Mouse (Mus musculus): ENCODE measurements around the gene Fsd2. TPM values are rescaled to one million over a fixed set of nuclear protein-coding genes. Genes with fewer than 3 reads are reported as not detected.

The Fsd2 gene
- total and polyA plus RNA-seq, 2 experiments from 2014 or later: 93.7 to 99.0 TPM

DNA sequence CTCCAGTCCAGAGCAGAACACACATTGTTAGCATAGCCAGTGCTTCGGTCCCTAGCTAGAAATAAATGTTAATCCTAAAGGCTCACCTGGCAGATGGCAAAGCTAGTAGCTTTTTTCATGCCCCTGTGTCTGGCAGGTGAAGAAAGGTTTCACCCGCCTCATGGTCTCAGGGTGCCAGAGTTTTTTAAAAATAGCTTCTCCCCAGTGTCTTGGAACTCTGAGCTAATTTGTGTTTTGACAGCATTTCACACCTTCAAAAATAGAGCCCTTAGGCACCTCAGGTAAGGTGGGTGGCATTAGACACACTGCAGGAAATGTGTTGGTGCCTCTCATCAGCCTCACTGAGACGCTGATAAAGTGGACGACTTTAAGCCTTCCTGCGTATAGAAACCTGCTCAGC is 28.3 kb upstream of the Fsd2 start:
- WGBS: 46% methylated on average over 5 of the region's 5 CpGs
- H3K36me3 ChIP-seq (replicated peaks; ENCODE audit: control insufficient read depth, insufficient read depth, low read length): peaks cover 92% of the 10 kb centered on the region
- ATAC-seq (ENCODE audit: insufficient read depth, low read depth): no peak

DNA sequence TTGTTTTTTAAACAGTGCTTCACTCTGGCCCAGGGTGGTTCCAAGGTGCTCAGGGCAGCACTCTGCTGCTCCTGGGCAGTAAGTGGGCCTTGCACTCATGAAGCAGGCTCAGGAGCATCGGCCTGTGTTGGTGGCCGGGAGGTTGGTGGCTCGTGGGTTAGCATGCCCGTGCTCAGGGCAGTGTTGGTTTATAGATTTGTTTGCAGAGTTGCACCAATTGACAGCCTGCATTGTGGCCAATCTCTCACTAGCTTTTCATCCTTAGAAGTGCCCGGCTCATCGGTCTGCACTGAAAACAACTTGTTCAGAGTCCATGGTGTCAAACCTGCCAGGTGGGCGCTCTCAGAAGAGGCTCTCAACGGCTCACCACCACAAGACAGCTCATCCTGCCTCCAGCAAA is 26.6 kb upstream of the Fsd2 start:
- no peaks in the 10 kb centered on the region for H3K4me1 ChIP-seq (ENCODE audit: control insufficient read depth, insufficient read depth)
- H3K27ac ChIP-seq (ENCODE audit: low read depth): no peak overlapping the region
- H3K9me3 ChIP-seq (replicated peaks; ENCODE audit: control insufficient read depth, low read length): no peaks in the 10 kb centered on the region
- H3K4me3 ChIP-seq (ENCODE audit: low read depth, low read length): no peak overlapping the region
- no peak overlapping the region for H3K9ac ChIP-seq (replicated peaks; ENCODE audit: low read depth, low read length)
- peaks cover 94% of the 10 kb centered on the region for H3K36me3 ChIP-seq (replicated peaks; ENCODE audit: control insufficient read depth, insufficient read depth, low read length)
- ATAC-seq (ENCODE audit: insufficient read depth, low read depth) (no peak), DNase-seq (ENCODE audit: low spot score) (no peak)
- no peak overlapping the region for H3K4me2 ChIP-seq (ENCODE audit: low read depth, low read length)
- no peak for TF ChIP-seq CTCF (IDR thresholded peaks at IDR 0.05; ENCODE audit: low read depth)
- TF ChIP-seq EP300 (IDR thresholded peaks at IDR 0.05; ENCODE audit: low read depth): no peak
- no peaks in the 10 kb centered on the region for H3K27me3 ChIP-seq (ENCODE audit: control insufficient read depth, insufficient read depth, low read length)
- 84% methylated on average over 8 of the region's 8 CpGs for WGBS

More for the DNA sequence above, 28.3 kb upstream of the Fsd2 start:
- TF ChIP-seq EP300 (IDR thresholded peaks at IDR 0.05; ENCODE audit: low read depth) (no peak), CTCF (IDR thresholded peaks at IDR 0.05; ENCODE audit: low read depth) (no peak)
- Histone ChIP-seq H3K4me2 (ENCODE audit: low read depth, low read length) (no peak overlapping the region), H3K4me1 (ENCODE audit: control insufficient read depth, insufficient read depth) (no peaks in the 10 kb centered on the region), H3K27me3 (ENCODE audit: control insufficient read depth, insufficient read depth, low read length) (no peaks in the 10 kb centered on the region), H3K9me3 (replicated peaks; ENCODE audit: control insufficient read depth, low read length) (no peaks in the 10 kb centered on the region), H3K27ac (ENCODE audit: low read depth) (no peak overlapping the region), H3K4me3 (ENCODE audit: low read depth, low read length) (no peak overlapping the region), H3K9ac (replicated peaks; ENCODE audit: low read depth, low read length) (no peak overlapping the region)
- no peak for DNase-seq (ENCODE audit: low spot score)

DNA sequence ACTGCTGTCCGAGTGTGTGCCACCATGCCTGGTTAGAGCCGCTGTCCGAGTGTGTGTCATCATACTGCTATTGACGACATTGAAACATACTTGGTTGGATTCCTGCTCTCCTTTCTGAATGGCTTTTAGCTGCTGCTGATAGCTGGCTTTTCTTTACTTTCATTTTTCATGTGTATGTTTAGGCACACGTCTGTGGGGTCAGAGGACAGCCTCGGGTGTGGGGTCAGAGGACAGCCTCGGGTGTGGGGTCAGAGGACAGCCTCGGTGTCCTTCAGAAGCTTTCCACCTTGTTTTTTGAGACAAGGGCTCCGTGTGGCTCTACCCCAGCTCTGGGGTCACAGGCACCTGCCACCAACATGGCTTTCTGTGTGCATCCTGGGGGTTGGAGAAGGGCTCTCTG is 25.9 kb upstream of the Fsd2 start:
- DNase-seq (ENCODE audit: low spot score): no peak
- no peak for ATAC-seq (ENCODE audit: insufficient read depth, low read depth)
- Histone ChIP-seq H3K27me3 (ENCODE audit: control insufficient read depth, insufficient read depth, low read length) (no peaks in the 10 kb centered on the region), H3K9ac (replicated peaks; ENCODE audit: low read depth, low read length) (no peak overlapping the region), H3K36me3 (replicated peaks; ENCODE audit: control insufficient read depth, insufficient read depth, low read length) (peaks cover 94% of the 10 kb centered on the region), H3K4me2 (ENCODE audit: low read depth, low read length) (no peak overlapping the region), H3K4me1 (ENCODE audit: control insufficient read depth, insufficient read depth) (no peaks in the 10 kb centered on the region), H3K27ac (ENCODE audit: low read depth) (no peak overlapping the region), H3K9me3 (replicated peaks; ENCODE audit: control insufficient read depth, low read length) (no peaks in the 10 kb centered on the region), H3K4me3 (ENCODE audit: low read depth, low read length) (no peak overlapping the region)
- TF ChIP-seq EP300 (IDR thresholded peaks at IDR 0.05; ENCODE audit: low read depth) (no peak), CTCF (IDR thresholded peaks at IDR 0.05; ENCODE audit: low read depth) (no peak)
- WGBS: 86% methylated on average over 9 of the region's 9 CpGs

DNA sequence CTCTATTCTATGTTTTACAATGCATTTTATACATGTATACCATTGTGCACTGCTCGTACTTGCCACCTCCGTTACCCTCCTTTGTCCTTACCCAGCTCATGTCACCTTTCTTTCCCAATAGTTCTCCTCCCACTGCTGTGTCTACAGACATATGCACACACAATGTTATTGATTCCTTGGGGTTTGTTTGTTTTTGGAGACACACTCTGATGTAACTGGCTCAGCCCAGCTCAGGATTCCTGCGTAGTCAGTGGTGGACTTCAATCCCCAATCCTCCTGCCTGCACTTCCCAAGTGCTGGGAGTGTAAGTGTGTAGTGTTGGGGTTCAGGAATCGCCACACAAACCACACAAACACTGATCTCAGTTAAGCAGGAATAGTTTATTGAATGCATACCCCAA is 20.5 kb upstream of the Fsd2 start:
- TF ChIP-seq EP300 (IDR thresholded peaks at IDR 0.05; ENCODE audit: low read depth): no peak
- no peak for TF ChIP-seq CTCF (IDR thresholded peaks at IDR 0.05; ENCODE audit: low read depth)
- no peak overlapping the region for H3K9ac ChIP-seq (replicated peaks; ENCODE audit: low read depth, low read length)
- ATAC-seq (ENCODE audit: insufficient read depth, low read depth): no peak
- peaks cover 77% of the 10 kb centered on the region for H3K36me3 ChIP-seq (replicated peaks; ENCODE audit: control insufficient read depth, insufficient read depth, low read length)
- no peak overlapping the region for H3K4me2 ChIP-seq (ENCODE audit: low read depth, low read length)
- no peak for DNase-seq (ENCODE audit: low spot score)
- no peak overlapping the region for H3K4me3 ChIP-seq (ENCODE audit: low read depth, low read length)
- WGBS: 91% methylated on average over 4 of the region's 4 CpGs
- no peaks in the 10 kb centered on the region for H3K9me3 ChIP-seq (replicated peaks; ENCODE audit: control insufficient read depth, low read length)
- no peaks in the 10 kb centered on the region for H3K27me3 ChIP-seq (ENCODE audit: control insufficient read depth, insufficient read depth, low read length)
- no peaks in the 10 kb centered on the region for H3K4me1 ChIP-seq (ENCODE audit: control insufficient read depth, insufficient read depth)
- no peak overlapping the region for H3K27ac ChIP-seq (ENCODE audit: low read depth)

DNA sequence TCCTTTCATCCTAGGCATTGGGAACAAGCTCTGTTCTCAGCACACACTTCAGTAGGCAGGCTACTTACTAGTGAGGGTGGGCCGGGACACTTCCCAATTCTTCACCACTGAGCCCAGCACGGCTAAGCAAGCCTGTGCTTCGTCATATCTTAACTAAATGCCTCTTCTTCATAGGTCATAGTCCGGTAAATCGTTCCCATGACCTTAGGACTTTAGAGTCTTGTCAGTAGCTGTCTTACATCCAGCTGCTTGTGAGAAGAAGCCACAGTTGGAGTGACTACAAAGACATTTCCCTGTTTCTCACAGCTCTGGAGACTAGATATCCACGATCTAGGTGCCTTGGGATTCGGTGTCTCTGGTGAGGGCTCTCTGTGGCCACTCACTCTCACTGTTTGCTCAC is 18.6 kb upstream of the Fsd2 start:
- H3K27ac ChIP-seq (ENCODE audit: low read depth): no peak overlapping the region
- H3K4me3 ChIP-seq (ENCODE audit: low read depth, low read length): no peak overlapping the region
- DNase-seq (ENCODE audit: low spot score) (no peak), ATAC-seq (ENCODE audit: insufficient read depth, low read depth) (no peak)
- WGBS: 78% methylated on average over 7 of the region's 7 CpGs
- H3K9me3 ChIP-seq (replicated peaks; ENCODE audit: control insufficient read depth, low read length): no peaks in the 10 kb centered on the region
- TF ChIP-seq EP300 (IDR thresholded peaks at IDR 0.05; ENCODE audit: low read depth): no peak
- TF ChIP-seq CTCF (IDR thresholded peaks at IDR 0.05; ENCODE audit: low read depth): no peak
- no peaks in the 10 kb centered on the region for H3K27me3 ChIP-seq (ENCODE audit: control insufficient read depth, insufficient read depth, low read length)
- no peak overlapping the region for H3K4me2 ChIP-seq (ENCODE audit: low read depth, low read length)
- peaks cover 59% of the 10 kb centered on the region for H3K36me3 ChIP-seq (replicated peaks; ENCODE audit: control insufficient read depth, insufficient read depth, low read length)
- H3K4me1 ChIP-seq (ENCODE audit: control insufficient read depth, insufficient read depth): no peaks in the 10 kb centered on the region
- no peak overlapping the region for H3K9ac ChIP-seq (replicated peaks; ENCODE audit: low read depth, low read length)

DNA sequence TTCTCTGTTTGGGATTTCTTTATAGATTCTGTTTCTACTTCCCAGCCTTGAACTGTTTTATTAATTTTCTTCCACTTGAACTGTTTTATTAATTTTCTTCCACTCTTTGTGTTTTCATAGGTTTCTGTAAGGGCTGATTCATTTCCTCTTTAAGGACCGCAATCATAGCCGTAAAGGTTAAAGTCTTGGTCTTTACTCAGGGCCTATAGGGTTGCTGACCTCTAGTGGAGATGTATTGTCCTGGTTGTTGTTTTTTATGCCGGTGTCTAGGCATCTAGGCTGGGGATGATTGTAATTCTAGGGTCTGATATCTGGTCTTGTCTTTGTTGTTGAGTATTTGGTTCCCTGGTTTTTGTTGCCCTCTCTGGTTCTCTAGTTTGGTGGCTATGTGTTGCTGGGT is 16.8 kb upstream of the Fsd2 start:
- no peaks in the 10 kb centered on the region for H3K4me1 ChIP-seq (ENCODE audit: control insufficient read depth, insufficient read depth)
- ATAC-seq (ENCODE audit: insufficient read depth, low read depth) (no peak), DNase-seq (ENCODE audit: low spot score) (no peak)
- no peaks in the 10 kb centered on the region for H3K27me3 ChIP-seq (ENCODE audit: control insufficient read depth, insufficient read depth, low read length)
- H3K36me3 ChIP-seq (replicated peaks; ENCODE audit: control insufficient read depth, insufficient read depth, low read length): peaks cover 60% of the 10 kb centered on the region
- TF ChIP-seq EP300 (IDR thresholded peaks at IDR 0.05; ENCODE audit: low read depth): no peak
- peak; percentile 48 for TF ChIP-seq CTCF (IDR thresholded peaks at IDR 0.05; ENCODE audit: low read depth)
- H3K4me2 ChIP-seq (ENCODE audit: low read depth, low read length): no peak overlapping the region
- no peak overlapping the region for H3K9ac ChIP-seq (replicated peaks; ENCODE audit: low read depth, low read length)
- H3K9me3 ChIP-seq (replicated peaks; ENCODE audit: control insufficient read depth, low read length): no peaks in the 10 kb centered on the region
- H3K4me3 ChIP-seq (ENCODE audit: low read depth, low read length): no peak overlapping the region
- no peak overlapping the region for H3K27ac ChIP-seq (ENCODE audit: low read depth)
- WGBS: 49% methylated on average over 3 of the region's 3 CpGs
